Mouse (Mus musculus): ENCODE results near the gene Cfap65. TPM values are rescaled to one million over a fixed set of nuclear protein-coding genes. Genes with fewer than 3 reads are reported as not detected.

Cfap65 gene
- total RNA-seq, 2 experiments from 2014 or later, result not detected

Small RNAs within 50 kb of the gene (microRNA-seq; reads per million reads assigned to microRNA genes)
- 16.7 reads per million, percentile 32 among the genes with 10 or more reads in this experiment for gene Mir375

Other genes starting within 250 kb of the Cfap65 start
- 1 to 10 TPM; 6.5 to 6.7 TPM for gene Cyp27a1, start 222.0 kb downstream of the Cfap65 start, total RNA-seq (2021)
- 10 to 100 TPM; 26.1 to 29.4 TPM for gene Prkag3, start 186.4 kb downstream of the Cfap65 start, total RNA-seq (2021)
- 1 to 10 TPM; 1.1 to 1.8 TPM for gene Wnt6, start 163.7 kb downstream of the Cfap65 start, total RNA-seq (2021)
- gene Wnt10a, start 144.1 kb downstream of the Cfap65 start, total RNA-seq (2021), result under 1 TPM; 0.13 to 0.27 TPM
- under 1 TPM; 0.12 to 0.18 TPM for gene Cdk5r2, start 80.7 kb downstream of the Cfap65 start, total RNA-seq (2021)
- not detected for gene Fev, start 50.2 kb downstream of the Cfap65 start, total RNA-seq (2021)
- gene Cryba2, start 42.5 kb downstream of the Cfap65 start, total RNA-seq (2021), result not detected
- gene Ihh, start 16.1 kb upstream of the Cfap65 start, total RNA-seq (2021), result under 1 TPM; 0.15 to 0.21 TPM
- 1 to 10 TPM; 3.5 to 5.3 TPM for gene Nhej1, start 189.6 kb upstream of the Cfap65 start, total RNA-seq (2021)
- under 1 TPM; 0.16 to 0.39 TPM for gene Slc23a3, start 198.3 kb upstream of the Cfap65 start, total RNA-seq (2021)
- 10 to 100 TPM; 29.1 to 29.7 TPM for gene Cnppd1, start 207.1 kb upstream of the Cfap65 start, total RNA-seq (2021)
- gene Retreg2, start 207.2 kb upstream of the Cfap65 start, total RNA-seq (2021), result 10 to 100 TPM; 31.3 to 31.5 TPM
- gene Zfand2b, start 233.0 kb upstream of the Cfap65 start, total RNA-seq (2021), result 10 to 100 TPM; 15.6 to 17.5 TPM
- gene Abcb6, start 244.8 kb upstream of the Cfap65 start, total RNA-seq (2021), result 10 to 100 TPM; 29.8 to 31.8 TPM

All from gastrocnemius, postnatal 4 days (tissue).